Mouse (Mus musculus) heart, adult 8-10 months (tissue): ENCODE measurements around the gene Ankrd53. TPM values are rescaled to one million over a fixed set of nuclear protein-coding genes. Genes with fewer than 3 reads are reported as not detected.
A peak's percentile ranks its signal among the peaks of the same experiment; 100 is the strongest.

Experiments
- DNase-seq: peaks from one replicate; pipeline ENCODE4 v3.0.0; 2022; ENCODE audit warnings: low spot score
- total RNA-seq, 4 experiments: library from RNA; stranded (reverse); gene quantifications; 2 replicates each; pipeline ENCODE4 v1.2.4; 2022

Ankrd53 gene
- under 1 TPM in 1 of 4 experiments, not detected in 3; 0.22 TPM for total RNA-seq

DNA sequence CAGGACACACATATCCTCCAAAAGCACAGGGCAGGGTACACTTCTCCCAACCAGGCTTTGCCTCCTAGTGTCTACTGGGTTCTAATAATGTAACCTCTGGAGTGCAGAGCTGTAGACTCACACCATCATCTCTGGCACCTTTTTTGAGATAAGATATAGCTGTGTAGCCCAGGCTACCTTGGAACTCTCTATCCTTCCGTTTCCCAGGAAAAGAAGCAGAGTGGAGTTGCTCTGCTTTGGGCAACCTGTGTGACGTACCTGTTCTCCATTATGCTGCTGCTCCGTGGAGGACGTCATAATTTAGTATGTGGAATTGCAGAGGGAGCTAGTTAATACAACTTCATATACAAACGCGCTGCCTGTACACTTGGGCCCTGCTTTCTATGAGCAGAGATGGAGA lies at the start of gene Ankrd53:
Gene Ankrd53 (plus strand): TSS at position 301 of the 400 bp plus-strand sequence.
- DNase-seq = no peak

DNA sequence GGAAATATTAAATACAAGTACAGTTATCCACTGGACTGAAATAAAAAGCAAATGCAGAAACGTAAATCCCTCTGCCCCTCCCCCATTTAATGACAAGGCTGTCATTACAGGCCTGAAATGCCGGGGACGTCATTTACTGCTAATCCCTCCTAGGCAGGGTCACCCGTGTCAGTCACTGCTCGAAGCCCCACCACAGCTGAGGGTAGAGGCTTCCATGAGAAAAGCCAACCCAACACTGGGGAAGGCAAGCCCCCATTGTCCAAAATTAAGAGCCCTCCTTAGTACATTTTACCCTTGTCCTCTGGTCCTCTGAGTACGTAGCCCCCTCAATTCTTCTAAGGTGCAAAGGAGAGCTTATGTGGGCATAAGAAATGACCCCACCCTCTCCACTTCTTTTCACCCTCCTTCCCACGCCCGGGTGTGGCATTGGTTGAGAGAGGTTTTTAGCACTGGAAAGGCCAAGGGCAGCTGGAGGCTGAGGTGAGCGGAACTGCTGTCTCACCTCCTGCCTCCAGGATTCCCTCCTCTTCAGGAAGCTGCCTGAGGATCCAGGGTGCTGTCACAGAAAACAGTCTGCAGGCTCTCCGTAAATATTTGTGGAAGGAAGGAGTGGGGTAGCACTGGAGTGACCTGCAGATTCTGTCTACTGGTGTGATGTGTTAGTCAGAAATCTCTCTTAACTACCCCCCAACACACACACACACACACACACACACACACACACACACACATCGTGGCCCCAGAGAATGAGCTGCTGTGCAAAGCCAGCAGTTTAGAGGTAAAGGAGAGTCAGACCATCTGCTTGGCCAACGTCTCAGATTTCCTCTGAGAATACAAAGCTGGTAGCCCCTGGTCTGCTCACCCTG lies 48.9 kb upstream of the Ankrd53 start:
- DNase-seq = no peak

DNA sequence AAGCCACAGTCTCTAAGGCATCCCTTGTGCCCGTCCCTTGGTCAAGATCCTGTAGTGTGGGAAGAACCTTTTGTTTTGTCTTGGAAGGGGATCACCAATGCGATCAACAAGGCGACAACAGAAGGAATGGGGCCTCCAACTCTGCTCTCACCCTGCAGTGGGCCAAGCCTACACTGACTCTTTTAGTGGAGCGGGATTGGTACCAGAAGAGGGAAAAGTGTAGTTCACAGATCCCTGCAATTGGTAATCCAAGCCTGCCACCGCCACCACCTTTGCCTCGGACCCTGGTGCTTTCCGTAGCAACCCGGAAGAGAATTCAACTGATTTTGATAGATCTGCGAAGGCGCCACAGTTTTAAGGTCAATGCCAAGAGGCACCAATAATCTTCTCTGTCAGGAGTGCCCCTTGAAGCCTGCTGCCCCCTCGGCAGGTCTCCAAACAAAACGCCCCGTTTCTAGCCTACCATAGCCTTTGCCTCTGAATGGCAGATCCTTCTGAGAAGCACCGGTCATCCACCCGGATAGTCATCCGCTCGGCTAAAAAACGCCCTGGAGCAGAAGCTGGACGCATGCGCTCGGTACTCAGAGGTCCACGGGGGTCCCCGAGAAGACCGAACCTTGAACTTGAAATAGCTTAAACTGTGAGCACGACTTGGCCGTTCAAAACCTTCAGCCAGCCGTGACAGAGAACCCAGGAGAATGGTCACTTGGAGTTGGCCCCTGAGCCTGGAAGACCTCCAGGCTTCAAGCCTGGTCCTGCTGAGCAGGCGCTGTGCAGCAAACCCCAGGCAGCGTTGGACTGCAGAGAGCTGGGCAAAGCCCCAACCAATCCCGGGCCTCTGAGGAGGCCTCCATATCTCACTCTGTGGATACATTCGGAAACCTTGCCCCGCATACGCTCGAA lies 48.0 kb upstream of the Ankrd53 start:
- no peak for DNase-seq

DNA sequence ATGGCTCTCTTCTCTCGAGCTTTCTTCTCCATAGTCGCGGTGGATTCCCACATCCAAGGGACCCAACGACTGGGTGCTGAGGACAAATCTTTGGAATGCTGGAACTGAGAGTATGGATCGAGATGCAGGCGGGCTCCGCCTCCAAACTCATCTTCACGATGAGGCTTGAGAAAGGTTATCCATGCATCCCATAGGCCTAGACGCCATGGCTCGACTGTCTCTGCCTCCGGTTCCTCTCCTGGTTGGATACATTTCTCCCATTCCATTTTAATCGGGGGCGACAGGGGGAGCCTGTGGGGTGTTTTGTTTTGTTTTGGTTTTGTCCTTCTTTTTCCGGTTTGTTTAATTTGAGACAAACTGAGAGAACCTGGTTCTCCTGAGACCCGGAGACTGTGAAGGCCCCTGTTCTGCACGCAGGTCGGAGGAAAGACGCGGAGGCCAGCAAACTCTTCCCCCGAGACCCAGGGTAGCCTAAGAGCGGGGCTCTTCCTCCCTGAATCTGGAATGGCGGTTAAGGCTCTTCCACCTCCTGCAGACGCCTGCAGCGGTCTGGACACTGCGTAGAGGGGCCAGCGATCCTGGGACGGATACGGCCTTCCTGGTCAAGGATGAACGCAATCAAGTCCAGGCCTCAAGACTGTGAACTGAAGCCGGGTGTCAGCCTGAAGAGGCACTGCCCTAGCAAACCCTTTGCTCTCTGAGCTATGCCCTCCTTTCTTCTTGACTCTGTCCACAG lies 46.8 kb upstream of the Ankrd53 start:
- DNase-seq = no peak

- DNase-seq = no peak
These were observed 45.4 kb upstream of the Ankrd53 start for GRCm38 (mm10) chr6:83717026-83717425.

- DNase-seq = no peak
These were observed 39.9 kb upstream of the Ankrd53 start for GRCm38 (mm10) chr6:83722526-83722925.

GRCm38 (mm10) chr6:83727178-83727577 lies 35.3 kb upstream of the Ankrd53 start:
- no peak for DNase-seq

DNA sequence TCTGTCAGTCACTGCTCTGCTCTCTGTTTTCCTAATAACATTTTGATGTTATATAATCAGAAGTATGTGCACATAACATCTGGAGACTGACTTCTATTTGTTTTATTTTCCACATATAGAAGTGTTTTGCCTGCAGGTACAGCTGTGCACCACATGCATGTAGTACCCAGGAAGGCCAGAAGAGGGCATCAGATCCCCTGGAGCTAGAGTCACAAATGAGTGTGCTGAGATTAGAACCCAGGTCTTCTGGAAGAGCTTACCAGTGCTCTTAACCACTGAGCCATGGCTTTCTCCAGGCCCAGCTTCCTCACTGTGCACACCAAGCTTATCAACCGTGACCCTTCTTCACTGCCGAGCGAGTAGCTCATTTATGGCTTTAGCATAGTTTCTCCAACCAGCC lies 34.0 kb upstream of the Ankrd53 start:
- DNase-seq = no peak

GRCm38 (mm10) chr6:83729350-83729970 lies 33.0 kb upstream of the Ankrd53 start:
- DNase-seq = no peak

- peak; percentile 51 for DNase-seq
These were observed 31.3 kb upstream of the Ankrd53 start for GRCm38 (mm10) chr6:83731128-83731527.

GRCm38 (mm10) chr6:83737311-83737710 lies 25.1 kb upstream of the Ankrd53 start:
- no peak for DNase-seq

DNA sequence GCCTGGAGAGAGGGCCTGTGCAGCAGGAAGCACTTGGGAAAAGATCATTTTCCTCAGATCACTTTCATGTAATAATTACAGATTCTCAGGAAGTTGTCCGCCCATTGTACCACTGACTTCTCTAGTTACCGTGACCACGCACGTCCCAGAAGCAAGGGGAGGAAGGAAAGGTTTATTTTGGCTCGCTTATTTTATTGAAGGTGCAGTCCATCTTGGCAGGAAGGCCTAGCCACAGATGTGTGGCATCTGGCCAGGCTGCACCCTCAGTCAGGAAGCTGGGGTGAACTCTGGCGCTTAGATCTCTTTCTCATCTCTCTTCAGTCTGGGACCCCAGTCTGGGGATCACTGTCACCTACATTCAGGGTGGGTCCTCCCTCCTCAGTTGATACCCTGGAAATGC lies 23.8 kb upstream of the Ankrd53 start:
- DNase-seq = no peak

GRCm38 (mm10) chr6:83742761-83743160 lies 19.7 kb upstream of the Ankrd53 start, which contains the start of gene Atp6v1b1:
Gene Atp6v1b1 (plus strand): TSS chr6:83742990.
- no peak for DNase-seq

DNA sequence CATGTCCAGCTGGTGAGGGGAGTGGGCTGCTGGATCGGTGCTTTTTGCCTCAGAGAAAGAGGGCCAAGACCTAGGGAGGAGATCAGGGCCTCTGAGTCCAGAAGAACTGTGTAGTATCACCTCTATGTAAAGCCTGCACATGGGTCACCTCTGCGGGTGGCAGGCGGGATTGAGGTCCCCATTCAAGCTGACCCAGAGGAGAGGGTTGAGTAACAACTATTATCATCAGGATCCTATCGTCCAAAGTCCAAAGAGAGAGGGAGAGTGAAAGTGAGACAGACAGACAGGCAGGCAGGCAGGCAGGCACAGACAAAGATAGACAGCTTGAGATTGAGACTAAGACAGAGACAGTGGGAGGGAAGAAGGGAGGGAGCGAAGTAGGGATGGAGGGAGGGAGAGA lies 19.2 kb upstream of the Ankrd53 start:
- DNase-seq = no peak

DNA sequence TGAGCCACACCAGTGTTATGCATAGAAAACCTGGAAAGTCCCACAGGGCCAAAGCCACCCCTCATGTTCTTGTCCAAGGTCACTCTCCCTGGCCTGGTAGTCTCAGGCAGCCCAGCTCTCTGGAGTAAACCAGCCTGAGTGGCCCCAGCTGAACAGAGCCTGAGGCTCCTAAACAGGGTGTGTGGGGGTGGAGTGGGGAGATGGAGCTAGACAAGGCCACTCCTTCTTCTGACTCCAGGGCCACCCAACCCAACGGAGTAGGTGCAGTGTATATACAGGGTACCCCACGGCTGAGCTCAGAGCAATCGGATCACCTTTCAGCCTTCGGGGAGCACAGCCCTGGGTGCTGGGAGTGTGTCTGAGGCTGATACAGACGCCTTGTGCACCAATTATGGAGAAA lies 18.3 kb upstream of the Ankrd53 start:
- no peak for DNase-seq

- DNase-seq = no peak
These were observed 17.9 kb upstream of the Ankrd53 start for GRCm38 (mm10) chr6:83744557-83744956.

DNA sequence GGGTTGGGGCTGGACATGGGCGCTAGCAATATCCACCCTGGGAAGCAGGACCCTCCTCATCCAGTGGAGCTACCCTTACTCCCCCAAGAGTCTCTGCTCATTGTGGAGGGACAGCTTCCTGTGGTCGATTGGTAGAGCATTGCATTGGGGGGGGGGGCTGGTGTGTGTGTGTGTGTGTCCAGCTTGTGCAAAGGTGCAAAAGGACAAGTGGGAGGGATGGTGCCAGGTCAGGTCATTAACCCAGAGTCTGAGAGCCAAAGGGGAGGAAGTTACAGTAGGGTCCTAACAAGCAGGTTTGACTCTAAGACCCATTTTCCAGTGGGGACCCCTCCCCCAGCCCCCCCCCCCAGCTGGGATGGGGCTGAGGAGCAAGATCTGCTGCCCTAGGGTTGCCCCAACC lies 17.0 kb upstream of the Ankrd53 start:
- DNase-seq = no peak

DNA sequence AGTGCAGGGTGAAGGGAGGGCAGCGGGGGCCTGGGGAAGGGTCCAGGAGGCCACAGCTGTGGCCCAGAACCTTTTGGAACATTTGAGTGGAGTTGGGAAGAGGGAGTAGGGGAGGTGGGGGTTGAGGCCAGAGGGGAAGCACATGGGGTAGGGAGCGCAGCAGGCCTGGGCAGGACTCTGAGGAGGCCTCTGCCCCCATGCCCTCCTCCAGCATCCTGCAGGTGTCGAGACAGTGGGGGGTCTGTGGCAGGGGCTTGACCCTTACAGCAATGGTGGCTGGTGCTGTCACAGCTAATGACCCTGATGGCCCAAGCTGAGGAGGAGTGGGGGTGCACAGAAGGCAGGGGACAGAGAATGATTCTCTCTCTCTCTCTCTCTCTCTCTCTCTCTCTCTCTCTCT lies 13.2 kb upstream of the Ankrd53 start:
- DNase-seq = no peak

- DNase-seq = peak; percentile 33
These were observed 12.2 kb upstream of the Ankrd53 start for GRCm38 (mm10) chr6:83750171-83750684.

DNA sequence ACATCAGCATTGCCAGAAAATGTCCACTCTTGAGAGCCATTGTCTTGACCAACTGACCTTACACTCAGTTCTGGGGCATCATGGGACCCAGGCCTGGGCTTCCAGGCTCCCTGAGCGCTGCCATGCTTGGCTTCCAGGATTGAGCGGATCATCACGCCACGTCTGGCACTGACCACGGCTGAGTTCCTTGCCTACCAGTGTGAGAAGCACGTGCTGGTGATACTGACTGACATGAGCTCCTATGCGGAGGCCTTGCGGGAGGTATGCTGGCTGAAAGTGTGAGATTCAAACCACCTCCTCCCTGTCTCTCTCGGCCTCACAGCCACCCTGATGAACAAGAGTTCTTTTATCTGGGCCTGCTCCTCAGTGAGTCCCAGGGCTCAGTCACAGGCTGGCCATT lies 6.4 kb upstream of the Ankrd53 start:
- DNase-seq = no peak

DNA sequence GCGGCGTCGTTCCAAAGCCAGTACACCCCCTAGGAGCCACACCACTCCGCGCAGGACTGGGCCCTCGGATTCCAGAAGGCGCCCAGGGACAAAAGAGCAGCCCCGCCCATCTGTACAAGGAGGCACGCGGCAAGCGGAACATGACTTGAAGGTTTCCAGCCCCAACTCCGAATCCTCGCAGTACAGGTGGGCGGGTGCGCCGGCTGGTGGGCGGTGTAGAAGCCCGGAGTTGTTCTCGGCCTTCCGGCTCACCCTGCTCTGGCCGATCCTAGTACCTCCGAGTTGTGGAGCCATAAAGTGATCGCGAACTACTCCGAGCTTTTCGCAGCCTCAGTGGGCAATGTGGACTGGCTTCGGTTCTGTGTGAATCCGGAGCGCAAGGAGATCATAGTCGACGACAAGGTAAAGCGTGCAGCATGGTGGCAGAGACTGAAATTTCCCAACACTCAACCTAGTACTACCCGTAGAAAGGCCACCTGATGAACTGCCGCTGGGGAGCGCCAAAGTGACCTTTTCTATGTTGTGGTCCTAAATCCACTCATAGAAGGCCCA lies 512 bp downstream of the Ankrd53 start:
- DNase-seq = no peak
